Mouse (Mus musculus) small intestine, adult 2 months (tissue): ENCODE data around the gene Ugcg. TPM values are rescaled to one million over a fixed set of nuclear protein-coding genes. Genes with fewer than 3 reads are reported as not detected.
A peak's percentile ranks its signal among the peaks of the same experiment; 100 is the strongest.

Experiments
- H3K27ac ChIP-seq: fragments of 200-500 bp; 2 replicates; pipeline ENCODE4 v1.5.1; 2012; ENCODE audit warnings: low read depth, low read length, control low read depth, inconsistent platforms; ENCODE audit not compliant: insufficient read depth
- H3K27me3 ChIP-seq: fragments of 200-500 bp; 2 replicates; pipeline ENCODE4 v1.6.1; 2012; ENCODE audit warnings: mild to moderate bottlenecking, moderate library complexity, low read length, inconsistent platforms; ENCODE audit not compliant: control insufficient read depth, insufficient read depth
- H3K36me3 ChIP-seq: fragments of 200-500 bp; 2 replicates; pipeline ENCODE4 v1.6.1; 2012; ENCODE audit warnings: mild to moderate bottlenecking, low read length, control low read depth, inconsistent platforms; ENCODE audit not compliant: control insufficient read depth, insufficient read depth
- H3K4me1 ChIP-seq: fragments of 200-500 bp; 2 replicates; pipeline ENCODE4 v1.6.1; 2012; ENCODE audit warnings: low read length, inconsistent platforms, mixed read lengths; ENCODE audit not compliant: control insufficient read depth, insufficient read depth, insufficient read length
- H3K4me3 ChIP-seq: fragments of 200-500 bp; 2 replicates; pipeline ENCODE4 v1.5.1; 2012; ENCODE audit warnings: low read depth, mild to moderate bottlenecking, control low read depth, inconsistent platforms, low read length, moderate library complexity
- CTCF ChIP-seq: fragments of 200-500 bp; IDR thresholded peaks from 2 replicates; pipeline ENCODE4 v1.5.1; 2012; ENCODE audit warnings: low read depth, mild to moderate bottlenecking, control low read depth, inconsistent platforms, low read length, moderate library complexity, mixed read lengths; ENCODE audit not compliant: insufficient replicate concordance, insufficient read length; ENCODE audit errors: extremely low read depth
- POLR2A ChIP-seq: fragments of 200-500 bp; IDR thresholded peaks from 2 replicates; pipeline ENCODE4 v1.6.1; 2012; ENCODE audit warnings: low read depth, mild to moderate bottlenecking, control low read depth, inconsistent platforms, low read length, moderate library complexity
- WGBS: fragments of 180-500 bp; shearing (Covaris S2); methylation state at CpG from one replicate; pipeline ENCODE4 v1.1.7; 2018; 5-methylcytosine and 5-hydroxymethylcytosine counted together
- polyA plus RNA-seq: library from polyadenylated mRNA; depleted of rRNA; stranded (reverse); fragments of >200 nt; gene quantifications from 2 replicates; pipeline ENCODE4 v1.2.3, GENCODE M21; 2012

Ugcg gene
- polyA plus RNA-seq, 1 experiment = 109 TPM

DNA sequence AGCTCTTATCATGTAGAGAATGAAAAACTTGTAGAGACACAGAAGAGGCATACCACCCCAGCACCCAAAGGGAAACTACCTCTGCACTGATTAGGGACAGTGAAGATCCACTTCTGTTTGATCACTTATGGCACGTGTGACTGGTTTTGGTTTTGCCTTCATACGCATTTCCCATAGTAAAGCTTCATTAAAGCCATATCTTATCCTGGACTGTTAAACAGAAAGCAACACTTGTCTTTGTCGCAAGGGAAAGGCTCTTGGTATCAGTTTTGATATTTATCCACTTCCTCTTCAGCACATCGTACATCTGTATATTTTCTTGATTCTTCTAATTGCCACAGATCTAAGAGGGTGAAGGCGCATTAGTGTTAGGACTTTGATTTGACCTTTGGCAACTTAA is 25.6 kb downstream of the Ugcg start:
- TF ChIP-seq CTCF (no peak), POLR2A (no peak)
- H3K27ac ChIP-seq = no peak overlapping the region
- H3K4me1 ChIP-seq = peaks cover 5% of the 10 kb centered on the region
- H3K4me3 ChIP-seq = no peak overlapping the region
- H3K36me3 ChIP-seq = peaks cover 68% of the 10 kb centered on the region
- no peaks in the 10 kb centered on the region for H3K27me3 ChIP-seq
- WGBS = 70% methylated on average over 5 of the region's 5 CpGs

DNA sequence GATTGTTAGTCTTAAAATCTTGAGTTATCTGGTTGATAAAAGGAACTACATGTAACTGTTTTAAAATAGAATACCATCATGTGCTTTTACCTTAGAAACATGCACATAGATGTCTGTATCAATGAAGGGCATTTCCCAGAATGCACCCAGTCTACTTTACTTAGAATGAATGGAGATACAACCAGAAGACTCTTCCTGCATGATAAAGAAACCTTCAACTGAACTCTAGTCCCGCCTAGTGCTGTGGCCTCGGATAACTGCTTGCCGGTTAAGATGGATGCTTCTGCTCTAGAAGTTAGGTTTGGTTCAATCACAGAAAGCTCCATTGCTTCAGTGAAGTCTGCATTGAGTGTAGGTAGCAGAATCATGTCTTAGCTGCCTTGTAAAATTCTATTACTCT is 26.5 kb downstream of the Ugcg start:
- Histone ChIP-seq H3K27me3 (no peaks in the 10 kb centered on the region), H3K4me3 (no peak overlapping the region), H3K36me3 (peaks cover 71% of the 10 kb centered on the region), H3K4me1 (peaks cover 5% of the 10 kb centered on the region), H3K27ac (no peak overlapping the region)
- TF ChIP-seq CTCF = no peak
- no peak for TF ChIP-seq POLR2A
- WGBS = 94% methylated on average over 3 of the region's 3 CpGs

DNA sequence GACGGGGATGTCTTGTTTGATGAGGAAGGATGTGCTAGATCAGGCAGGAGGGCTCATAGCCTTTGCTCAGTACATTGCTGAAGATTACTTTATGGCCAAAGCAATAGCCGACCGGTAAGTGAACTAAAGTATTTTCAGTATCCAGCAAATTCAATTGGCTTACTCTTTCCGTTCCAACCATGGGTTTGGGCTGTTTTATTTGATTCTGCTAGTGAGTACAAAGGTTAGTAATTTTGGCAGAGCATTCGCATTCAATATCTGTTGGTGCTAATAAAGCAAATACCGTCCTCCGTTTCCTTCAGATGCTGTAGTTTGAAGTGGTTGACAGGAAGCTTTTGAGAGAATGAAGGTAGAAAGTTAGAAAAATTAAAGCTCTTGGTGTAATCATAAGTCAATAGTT is 28.0 kb downstream of the Ugcg start:
- TF ChIP-seq POLR2A = no peak
- no peak for TF ChIP-seq CTCF
- 34% methylated on average over 7 of the region's 7 CpGs for WGBS
- no peak overlapping the region for H3K4me3 ChIP-seq
- no peaks in the 10 kb centered on the region for H3K27me3 ChIP-seq
- H3K4me1 ChIP-seq = peaks cover 3% of the 10 kb centered on the region; the same call in 1 of the 2 replicates
- H3K36me3 ChIP-seq = peaks cover 70% of the 10 kb centered on the region
- no peak overlapping the region for H3K27ac ChIP-seq

DNA sequence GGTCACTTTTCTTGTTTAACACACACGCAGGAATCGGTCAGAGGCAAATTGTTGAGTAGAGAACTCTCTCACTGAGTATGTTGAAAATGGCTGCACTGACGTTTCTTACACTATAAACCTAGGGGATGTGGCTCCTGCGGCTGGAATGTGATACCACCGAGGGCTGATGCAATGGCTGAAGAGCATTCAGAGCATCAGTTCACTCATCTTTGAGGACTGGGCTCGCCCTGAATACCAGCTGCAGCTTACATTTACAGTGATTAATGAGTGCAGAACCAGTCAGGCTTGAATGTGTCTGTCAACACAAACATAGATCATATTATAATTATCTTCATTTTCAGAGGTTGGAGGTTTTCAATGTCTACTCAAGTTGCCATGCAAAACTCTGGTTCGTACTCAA is 29.1 kb downstream of the Ugcg start:
- TF ChIP-seq POLR2A (no peak), CTCF (no peak)

DNA sequence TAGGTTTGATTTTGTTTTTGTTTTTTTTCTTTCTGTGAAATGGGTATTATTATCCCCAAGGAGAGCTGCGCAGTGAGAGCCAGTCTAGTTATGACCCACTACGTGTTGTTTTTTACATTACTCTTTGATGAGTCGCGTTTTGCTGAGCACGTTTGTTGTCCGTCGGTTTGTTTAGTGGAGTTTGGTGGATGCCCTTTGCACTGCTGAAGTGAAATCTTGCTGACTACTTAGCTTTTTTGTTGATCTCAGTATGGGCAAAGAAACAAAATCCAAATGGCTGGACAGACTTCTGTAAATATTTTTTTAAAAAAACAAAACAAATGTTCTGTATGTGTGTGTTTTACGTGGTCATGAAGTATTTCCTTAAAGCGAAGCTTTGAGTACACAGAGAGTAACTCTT is 33.2 kb downstream of the Ugcg start:
- WGBS = 75% methylated on average over 9 of the region's 9 CpGs

More for the DNA sequence above, 29.1 kb downstream of the Ugcg start:
- H3K4me3 ChIP-seq = no peak overlapping the region
- H3K4me1 ChIP-seq = peaks cover 3% of the 10 kb centered on the region
- H3K27ac ChIP-seq = no peak overlapping the region
- no peaks in the 10 kb centered on the region for H3K27me3 ChIP-seq
- WGBS = 94% methylated on average over 7 of the region's 7 CpGs
- peaks cover 64% of the 10 kb centered on the region for H3K36me3 ChIP-seq

DNA sequence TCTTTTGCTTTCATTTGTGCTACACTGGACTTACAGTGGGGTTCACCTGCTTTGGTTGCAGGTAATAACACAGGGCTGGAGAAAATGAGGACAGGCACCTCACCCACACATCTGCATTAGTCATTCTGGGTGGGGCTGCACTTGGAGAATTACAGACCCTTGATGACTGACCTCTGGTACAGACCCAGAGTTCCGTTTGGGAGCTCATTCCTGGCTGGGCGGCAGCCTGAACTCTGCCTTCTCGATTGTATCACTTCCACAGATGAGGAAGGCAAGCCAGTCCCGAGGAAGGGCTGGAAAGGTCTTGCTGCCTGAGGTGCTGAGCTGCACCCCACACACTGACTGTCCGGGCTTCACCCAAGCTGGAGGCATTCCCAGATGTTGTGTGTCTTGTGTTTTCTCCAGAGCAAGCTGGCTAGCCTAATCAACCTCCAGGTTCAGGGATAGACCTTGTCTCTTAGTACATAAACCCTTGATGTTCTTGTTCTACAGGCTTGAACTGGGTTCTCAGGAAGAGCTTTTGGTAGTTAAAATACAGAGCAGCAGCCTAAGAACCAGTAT is 34.1 kb downstream of the Ugcg start:
- H3K4me3 ChIP-seq = no peak overlapping the region
- WGBS = 31% methylated on average over 5 of the region's 5 CpGs
- H3K27me3 ChIP-seq = no peaks in the 10 kb centered on the region
- H3K4me1 ChIP-seq = peaks cover 8% of the 10 kb centered on the region
- peak overlapping the region; percentile 99 for H3K27ac ChIP-seq
- TF ChIP-seq POLR2A (0 out of 2 replicates have a peak, but pooled peaks have one; percentile 27), CTCF (no peak)
- peaks cover 38% of the 10 kb centered on the region for H3K36me3 ChIP-seq

More for the DNA sequence above, 33.2 kb downstream of the Ugcg start:
- peak overlapping the region; percentile 49; the same call in 1 of the 2 replicates for H3K27ac ChIP-seq
- peaks cover 45% of the 10 kb centered on the region for H3K36me3 ChIP-seq
- no peak overlapping the region for H3K4me3 ChIP-seq
- TF ChIP-seq CTCF = no peak
- no peak for TF ChIP-seq POLR2A
- peaks cover 8% of the 10 kb centered on the region for H3K4me1 ChIP-seq
- H3K27me3 ChIP-seq = no peaks in the 10 kb centered on the region

DNA sequence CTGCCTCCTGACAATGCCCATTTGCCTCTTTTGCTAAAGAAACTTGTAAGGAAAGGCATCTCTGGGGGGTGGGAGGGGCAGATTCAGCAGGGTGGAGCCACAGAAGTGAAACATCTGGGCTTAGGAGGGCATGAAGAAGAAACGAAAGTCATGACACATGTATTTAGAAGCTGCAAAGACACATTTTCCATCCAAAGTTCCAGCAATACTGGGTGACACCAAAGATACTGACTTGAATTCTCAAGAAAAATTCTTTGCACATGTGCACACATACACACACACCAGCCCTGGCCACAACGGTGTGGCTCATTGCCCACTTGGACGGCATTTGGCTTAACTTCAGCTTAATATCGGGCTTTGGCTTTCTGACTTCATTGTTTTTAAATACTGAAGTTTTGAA is 35.8 kb downstream of the Ugcg start:
- Histone ChIP-seq H3K36me3 (peaks cover 23% of the 10 kb centered on the region), H3K4me3 (no peak overlapping the region), H3K4me1 (peaks cover 8% of the 10 kb centered on the region), H3K27ac (no peak overlapping the region), H3K27me3 (no peaks in the 10 kb centered on the region)
- TF ChIP-seq POLR2A (no peak), CTCF (no peak)
- 80% methylated on average over 4 of the region's 4 CpGs for WGBS
